Mouse (Mus musculus) A20 (cell line): ENCODE results near the gene Thrsp.
A peak's percentile ranks its signal among the peaks of the same experiment; 100 is the strongest.

ENCODE experiments used
- DNase-seq: peaks from one replicate; pipeline ENCODE4 v3.0.0-alpha.2; 2011; ENCODE audit warnings: low read depth, low spot score

Gene Thrsp

DNA sequence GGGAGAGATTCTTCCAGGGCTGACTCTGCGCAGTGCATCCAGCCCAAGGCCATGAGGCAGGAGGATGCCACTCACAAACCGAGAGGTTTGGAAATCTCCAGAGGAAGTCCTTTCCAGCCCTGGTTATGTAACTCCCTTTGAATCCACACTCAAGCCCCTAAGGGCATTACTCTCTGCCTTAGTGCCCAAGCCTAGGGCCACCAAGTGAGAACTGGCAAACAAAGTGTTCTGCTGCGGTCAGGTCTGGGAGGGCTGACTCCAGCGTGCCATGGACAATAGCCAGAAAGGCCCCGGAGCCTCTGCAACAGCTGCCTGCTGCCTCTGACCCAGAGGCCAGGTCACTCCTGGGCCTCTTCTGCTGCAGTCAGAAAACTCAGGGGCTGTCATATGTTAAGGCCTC lies 1.2 kb upstream of the Thrsp start:
- DNase-seq, result no peak

DNA sequence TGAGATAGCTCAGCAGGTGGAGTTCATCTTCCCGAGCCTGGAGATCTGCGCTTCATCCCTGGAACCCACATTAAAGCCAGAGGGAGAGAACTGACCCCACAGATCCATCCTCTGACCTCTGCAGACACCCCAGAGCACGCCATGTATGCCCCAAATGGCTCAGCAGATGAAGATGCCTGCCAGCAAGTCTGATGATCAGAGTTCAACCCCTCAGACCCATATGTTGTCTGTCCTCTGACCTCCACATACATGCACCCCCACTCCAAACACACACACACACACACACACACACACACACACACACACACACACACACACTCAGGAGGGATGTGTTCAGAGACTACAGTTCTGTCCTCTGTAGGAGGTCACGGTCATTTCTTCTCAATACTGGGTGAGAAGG lies 1.1 kb downstream of the Thrsp start:
- DNase-seq, result no peak

DNA sequence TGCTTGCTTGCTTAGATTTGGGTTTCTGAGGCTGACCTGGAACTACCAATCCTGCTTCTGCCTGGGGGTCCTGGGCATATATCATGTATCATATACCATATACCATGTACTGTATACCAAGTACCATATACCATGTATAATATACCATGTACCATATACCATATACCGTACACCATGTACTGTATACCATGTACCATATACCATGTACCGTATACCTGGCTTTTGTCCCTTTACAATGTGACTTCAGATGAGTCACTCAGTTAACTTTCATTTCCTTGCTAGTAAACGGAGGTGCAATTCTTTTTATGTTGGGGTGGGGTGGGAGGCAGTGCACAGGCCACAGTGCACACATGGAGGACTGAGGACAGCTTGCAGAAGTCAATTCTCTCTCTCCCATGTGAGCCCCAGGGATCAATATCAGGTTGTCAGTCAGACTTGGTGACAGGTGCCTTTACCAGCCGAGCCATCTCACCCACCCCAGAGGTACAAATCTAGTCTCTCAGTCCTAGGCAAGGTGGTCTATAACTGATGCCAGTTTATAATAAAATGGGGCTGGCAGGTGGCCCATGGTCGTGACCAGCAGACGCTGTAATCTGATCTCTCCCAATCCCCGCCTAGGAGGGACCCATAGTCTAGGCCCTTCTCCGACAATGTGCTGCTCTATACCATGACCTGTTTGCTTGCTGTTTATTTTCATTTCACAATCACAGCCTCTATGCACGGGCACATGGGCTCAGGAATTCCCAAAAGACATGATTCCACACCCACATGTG lies 2.4 kb downstream of the Thrsp start:
- DNase-seq, result no peak

DNA sequence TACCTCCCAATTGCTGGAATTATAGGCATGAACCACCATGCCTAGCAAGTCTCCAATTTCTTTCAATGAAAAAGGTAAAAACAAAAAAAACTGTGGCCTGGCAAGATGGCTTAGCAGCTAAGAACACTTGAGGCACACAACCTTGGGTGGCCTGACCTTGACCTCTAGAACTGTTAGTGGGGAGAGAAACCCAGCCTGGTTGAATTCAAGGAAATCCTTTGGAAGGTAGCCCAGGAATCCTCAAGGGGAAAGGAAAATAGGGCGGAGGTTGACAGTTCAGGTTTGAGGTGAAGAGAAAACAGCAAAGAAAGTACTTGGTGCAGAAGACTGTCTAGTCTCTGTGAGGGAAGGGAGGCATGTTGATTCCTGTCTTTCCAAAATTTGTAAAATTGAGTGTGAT lies 3.1 kb downstream of the Thrsp start:
- no peak for DNase-seq

DNA sequence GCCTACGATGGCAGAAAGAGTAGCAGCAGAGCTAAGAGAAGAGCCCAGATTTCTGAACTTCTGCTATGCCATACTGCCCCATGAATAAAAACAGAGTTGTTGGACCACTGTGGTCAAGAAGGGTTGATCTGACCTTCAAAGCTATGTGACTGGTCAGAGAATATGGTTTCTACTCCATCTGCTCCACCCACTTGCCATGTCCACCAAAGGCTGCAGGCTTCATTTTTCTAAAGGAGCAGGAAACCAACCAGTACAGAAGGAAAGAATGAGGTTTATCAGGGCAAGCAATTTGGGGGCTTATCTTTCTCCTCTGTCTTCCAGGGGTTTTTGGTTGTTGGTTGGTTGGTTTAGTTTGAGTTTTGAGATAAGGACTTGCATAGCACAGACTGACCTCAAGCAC lies 3.5 kb downstream of the Thrsp start:
- DNase-seq, result no peak

DNA sequence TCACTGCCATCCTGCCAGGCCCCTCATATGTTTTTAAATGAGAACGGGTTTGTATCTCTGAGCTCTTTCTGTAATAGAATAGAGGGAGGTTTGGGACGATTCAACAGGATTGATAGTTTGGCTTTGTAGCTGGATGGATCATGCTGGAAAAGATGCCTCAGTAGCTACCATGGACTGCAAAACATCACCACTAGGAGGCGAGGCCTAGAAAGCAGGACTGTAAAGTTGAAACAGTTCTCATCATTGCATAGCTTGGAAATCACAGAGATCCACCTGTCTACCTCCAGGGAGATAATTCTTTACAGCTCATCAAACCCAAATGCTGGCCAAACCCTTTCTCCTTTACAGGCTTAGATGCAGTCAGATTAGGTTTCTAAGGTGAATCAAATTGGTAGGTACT lies 6.0 kb downstream of the Thrsp start:
- peak; percentile 20 for DNase-seq

DNA sequence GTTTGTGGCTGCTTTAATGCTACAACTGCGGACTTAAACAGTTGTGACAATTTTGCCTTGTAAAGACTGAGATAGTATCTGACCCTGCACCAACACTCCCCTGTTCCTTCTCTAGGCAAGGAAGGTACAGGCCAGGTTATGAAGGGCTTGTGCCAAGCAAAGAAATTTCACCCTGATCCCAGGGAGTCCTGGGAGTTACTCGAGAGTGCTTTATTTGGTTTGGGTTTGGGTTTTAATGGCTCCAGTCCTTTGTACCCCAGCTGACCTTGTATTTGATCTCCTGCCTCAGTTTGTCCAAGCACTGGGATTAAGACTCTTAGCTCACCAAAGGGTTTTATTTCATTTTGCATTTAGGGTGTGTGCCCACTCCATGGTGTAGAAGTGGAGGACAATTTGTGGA lies 6.4 kb downstream of the Thrsp start:
- DNase-seq, result no peak

DNA sequence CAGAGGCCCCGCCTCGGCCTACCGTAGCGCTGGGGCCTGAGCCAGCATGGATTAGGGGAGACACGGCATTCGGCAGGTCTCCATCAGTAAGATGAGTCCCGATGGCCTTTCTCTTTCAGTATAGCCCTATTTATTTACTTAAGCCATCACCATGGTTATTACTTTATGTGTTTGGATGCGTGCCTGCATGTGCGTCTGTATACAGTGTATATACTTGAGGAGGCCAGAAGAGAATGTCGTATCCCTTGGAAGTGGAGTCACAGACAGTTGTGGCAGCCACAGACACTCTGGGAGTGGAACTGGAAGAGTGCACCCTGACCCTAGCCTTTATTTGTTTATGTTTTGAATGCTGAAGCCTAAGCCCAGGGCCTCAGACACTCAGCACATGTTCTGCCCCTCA lies 10.4 kb downstream of the Thrsp start:
- no peak for DNase-seq

DNA sequence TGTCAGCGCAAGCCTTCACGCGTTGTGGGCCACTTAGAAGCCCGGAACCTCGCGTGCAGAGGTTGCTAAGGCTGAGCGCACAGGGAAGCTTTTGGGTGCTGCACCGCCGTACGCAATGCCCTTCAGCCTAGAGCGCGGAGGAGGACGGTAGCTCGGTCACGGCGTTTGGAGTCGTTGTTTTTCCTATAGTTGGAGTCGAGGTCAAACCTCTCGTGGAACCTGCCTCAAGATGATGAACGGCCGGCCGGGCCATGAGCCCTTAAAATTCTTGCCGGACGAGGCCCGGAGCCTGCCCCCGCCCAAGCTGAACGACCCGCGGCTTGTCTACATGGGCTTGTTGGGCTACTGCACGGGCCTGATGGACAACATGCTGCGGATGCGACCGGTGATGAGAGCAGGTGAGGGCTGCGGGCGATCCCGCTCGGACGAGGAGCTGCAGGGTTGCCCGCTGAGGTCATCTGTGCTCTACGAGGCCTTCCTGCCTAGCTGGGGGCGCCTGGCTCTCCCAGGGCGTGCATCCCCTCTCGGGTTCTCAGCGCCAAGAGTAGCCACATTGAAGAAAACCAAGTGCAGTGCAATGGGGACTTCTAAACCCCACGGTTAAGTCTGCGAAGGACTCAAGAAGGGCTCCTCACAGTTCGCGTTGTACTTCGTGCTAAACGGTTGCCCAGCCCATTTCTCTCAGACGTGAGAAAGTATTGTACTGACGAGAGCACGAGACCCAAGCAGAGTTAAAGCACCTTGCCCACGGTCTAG lies 17.4 kb downstream of the Thrsp start, which contains the start of gene Ndufc2:
Gene Ndufc2 (plus strand): TSS at position 44 of the 756 bp plus-strand sequence.
- DNase-seq, result peak; percentile 92

DNA sequence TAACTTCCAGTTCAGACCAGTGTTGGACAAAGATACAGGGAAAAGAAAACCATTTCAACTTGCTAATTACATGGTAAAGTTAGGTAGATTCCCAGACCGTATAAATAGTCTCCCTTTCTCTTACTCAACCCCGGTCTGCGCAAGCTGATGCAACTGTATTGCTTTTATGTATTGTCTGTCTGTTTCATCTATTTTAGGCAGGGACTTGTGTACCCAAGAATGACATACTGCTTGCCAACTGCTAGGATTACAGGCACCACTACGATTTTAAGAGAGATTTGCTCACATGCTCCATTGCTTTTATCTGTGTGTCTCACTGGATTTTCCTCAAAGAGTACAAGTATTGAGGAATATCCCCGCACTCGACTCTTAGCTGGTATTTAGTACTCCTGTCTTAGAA lies 18.6 kb downstream of the Thrsp start:
- DNase-seq, result no peak

DNA sequence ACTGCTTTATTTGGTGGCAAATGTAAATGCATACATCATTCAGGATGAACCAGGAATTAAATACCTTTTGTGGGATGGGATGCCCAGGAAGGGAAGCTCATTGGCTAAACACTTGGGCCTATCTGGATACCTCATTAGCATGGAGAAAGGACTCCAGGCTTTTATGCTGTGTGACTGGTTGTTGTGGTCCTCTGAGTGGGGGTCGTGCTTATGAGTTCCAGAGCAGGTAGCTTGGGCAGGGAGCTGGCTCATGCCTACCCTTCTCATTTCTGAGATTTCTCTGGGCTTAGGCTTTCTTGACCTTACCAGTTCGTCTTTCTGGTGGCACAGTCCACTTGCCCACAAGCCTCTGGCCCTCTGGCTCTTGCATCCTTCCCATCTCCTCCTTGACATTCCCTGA lies 23.2 kb downstream of the Thrsp start:
- no peak for DNase-seq

DNA sequence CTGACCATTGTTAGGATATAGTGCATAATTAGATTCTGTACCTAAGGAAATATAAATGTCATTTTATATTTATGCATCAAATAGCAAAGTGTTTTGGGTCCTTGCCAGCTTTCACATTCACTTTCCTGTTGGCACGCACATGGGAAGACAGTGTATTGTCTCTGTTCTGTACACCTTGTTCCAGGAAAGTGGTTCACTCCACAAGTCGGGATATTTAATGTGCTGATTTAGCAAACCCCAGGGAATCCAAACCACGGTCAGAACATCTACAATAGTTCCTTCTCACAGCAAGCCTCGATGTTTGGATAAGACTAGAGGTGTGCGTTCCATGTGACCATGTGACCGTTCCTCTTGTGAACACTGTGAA lies 25.5 kb downstream of the Thrsp start:
- no peak for DNase-seq

DNA sequence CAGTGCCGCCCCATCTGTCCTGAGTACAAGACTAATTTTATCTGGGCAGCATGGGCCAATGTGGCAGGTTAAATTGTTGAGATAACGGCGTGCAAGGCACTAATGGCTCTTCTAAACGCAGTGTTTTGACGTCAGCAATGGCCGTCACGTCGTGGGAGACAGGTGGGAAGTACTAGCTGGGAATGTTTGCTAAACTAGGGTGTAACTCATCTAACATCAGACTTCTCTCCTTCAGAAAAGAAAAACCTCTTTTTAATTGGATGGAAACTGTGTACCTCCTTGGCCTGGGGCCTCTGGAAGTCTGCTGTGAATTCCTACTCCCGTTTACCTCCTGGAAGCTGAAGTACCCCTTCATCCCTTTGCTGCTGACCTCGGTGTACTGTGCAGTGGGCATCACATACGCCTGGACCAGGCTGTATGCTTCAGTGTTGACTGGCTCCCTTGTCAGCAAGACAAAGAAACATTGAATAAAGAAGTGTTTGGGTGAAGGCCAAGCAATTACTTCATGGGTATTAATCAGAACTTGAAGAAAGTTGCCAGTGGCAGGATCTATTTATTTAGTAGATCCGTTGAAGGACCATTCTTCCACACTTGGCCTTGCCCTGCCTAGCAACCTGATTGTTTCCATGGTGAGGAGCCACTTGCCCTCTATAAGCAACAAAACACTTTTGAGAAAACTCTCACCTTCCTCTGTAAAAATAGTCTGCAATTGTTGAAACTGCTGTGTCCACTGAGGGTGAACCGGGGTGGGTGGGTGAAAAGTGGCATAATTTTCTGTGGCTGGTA lies 26.0 kb downstream of the Thrsp start:
- no peak for DNase-seq

DNA sequence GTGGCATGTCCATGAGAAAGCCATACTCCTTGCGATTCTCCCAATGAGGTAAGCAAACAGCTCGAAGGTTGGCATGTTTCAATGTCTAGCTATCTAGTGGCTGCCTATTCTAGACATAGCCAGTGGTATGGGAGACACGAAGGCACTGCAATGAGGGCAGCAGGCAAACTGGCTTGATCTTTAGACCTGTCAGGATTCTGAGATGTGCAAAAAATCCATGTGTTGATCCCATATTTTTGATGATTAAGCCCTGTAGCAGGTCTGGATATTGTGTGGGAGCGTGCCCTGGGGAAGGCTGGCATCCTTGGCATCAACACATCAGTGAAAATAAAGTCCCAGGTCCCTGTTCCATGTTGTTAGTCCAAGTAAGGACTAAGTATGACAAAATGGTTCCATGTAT lies 29.0 kb downstream of the Thrsp start:
- DNase-seq, result no peak

DNA sequence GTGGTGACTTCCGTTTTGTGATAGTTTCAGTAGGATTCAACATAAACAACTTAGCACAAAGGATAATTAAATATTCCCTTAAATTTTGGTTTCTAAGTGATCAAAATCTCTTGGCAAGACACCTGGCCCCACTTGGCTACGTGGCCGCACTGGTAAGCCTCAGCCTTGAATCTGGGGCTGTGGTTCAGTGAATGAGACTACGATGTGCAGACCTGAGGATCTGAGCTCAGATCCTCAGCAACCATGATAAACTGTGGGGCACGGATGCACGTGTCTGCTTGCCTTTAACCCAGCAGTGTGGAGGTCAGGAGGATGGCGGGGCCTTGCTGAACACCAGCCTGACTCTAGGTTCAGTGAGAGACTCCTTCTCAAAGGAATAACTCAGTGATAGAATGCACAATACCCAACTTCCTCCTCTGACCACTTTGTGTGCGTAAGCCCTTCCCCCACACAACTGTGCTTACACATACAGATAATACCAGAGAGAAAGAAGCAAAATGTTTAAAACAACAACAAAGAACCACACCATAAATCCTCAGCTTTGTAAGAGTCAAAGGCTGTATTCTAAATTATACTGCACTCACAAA lies 29.9 kb downstream of the Thrsp start:
- no peak for DNase-seq

DNA sequence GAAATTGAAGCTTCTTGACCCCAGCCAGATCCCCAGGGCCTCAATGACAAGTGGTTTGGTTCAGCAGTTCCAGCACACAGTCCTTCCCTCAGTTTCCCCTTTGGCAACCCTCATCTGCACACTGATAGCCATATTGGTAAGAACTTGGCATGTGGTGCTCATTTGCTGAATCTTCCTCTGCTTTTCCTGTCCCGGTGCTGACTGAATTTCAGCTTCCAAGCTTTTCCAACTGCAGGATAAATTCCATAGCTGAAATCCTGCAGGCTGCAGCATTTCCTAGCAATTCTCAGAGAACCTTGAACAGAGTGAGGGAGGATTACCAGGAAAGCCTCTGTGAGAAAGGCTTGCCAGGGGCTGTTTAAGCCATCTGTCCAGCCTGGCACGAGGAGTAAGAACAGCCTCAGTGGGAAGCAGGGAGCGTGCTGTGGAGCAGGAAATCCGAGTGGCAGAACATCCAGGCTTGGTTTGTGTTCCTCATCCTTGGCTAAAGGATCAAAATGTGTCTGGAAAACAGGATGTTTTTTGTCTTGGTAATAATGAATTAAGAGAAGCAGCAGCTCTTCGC lies 30.6 kb downstream of the Thrsp start:
- no peak for DNase-seq

DNA sequence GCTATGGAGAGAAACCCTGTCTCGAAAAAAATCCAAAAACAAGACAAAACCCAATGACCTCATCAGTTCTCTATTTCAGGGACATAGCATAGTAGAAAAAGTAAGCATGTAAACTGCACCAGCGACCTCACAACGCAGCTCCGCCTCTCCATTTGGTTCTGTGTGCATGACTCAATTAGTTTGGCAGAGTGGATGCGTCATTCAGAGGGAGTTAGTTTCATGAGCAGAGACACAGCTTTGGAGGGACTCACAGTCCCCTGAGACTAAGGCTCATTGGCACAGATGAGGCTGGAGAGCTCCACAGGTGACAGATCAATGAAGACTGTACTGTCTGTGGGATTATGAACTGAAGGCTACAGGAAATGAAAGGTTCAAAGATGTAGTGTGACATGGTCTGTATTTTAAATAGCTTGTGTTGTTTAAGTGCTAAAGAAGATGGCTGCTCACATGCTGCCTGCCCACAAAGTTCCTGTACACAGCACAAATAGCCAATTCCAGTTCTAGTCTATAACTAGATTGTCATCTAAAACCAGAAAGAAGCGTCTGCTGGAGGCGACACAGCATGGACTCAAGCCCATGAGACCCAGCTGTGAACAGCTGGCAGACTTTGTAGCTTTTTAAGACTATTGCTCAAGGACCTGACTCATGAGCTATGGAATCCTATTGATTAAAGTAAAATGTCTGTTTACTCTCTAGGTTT lies 31.3 kb downstream of the Thrsp start:
- DNase-seq, result no peak

DNA sequence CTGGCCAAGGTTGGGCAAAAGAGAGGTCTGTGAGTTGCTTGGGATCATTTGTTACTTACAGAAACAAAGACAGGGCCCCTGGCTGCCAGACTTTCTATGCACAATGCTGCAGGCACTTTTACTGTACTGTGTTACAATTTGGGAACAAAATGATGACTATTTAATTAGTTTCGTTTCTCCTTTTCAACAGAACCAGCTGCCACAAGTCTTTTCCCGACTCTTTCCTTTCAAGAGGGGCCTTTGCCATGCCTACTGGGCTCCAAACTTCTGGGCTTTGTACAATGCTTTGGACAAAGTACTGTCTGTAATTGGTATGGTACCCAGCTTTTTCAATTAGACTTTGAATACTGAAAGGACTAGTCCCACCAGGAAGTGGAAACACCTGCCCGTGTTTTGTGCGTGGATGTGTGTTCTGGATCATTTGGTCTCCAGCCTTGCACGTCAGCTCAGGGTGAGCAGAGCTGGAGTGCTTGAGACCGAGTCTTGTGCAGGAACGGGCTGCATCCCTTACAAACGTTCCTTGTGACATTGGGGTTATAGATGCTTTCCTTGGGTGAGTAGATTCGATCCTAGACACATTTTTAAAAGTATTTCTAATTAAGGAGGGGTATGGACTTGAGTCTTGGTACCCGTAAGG lies 33.9 kb downstream of the Thrsp start:
- peak; percentile 58 for DNase-seq

DNA sequence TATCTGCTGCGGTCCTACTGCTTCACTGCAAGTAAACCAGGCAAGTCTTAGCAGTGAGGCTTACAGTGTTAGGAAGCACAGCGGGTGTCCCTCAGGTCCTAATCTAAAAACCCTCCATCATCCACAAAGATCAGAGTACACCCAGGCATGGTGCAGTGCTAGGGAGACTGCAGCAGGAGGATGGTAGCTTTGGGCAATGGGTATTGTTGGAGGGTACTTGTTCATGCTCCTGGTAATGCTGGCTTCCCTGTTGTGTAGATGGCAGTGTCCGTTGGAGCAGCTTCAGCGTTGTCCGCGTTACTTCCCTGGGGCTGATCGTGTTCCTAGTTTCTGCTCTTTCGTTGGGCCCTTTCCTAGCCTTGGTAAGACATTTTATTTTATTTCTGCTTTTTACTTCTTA lies 34.9 kb downstream of the Thrsp start:
- DNase-seq, result no peak

DNA sequence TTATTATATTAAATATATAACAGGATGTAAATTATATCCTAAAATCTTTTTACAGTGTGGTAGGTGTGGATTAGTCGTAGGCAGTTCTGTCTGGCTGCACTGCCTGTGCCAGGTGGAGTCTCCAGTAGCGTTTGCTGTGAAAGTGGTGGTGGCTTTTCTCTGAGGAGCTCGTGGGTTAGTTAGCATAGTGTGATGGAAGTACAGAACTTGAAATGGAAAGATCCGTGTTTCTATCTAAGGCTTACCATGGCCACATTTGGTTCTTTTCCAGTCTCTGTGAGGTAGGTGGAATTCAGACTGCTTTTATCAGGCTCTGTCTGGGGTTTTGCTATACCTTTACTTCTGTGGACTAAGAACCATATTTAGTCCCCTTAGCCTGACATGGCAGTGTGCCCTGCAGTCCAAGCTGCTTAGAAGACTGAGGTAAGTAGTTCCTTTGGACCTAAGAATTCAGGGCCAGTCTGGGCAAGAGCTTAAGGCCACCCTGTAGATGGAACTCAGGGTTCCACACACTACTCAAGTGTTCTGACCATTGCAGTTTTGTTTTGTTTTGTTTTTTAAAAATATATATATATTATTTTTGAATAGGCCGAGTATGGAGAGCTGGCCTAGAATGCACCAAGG lies 36.9 kb downstream of the Thrsp start:
- no peak for DNase-seq
